Mouse (Mus musculus): ENCODE measurements around the gene 3425401B19Rik.

The 3425401B19Rik gene

GRCm38 (mm10) chr14:32685124-32685826 lies at the start of gene 3425401B19Rik:
3425401B19Rik (minus strand) TSS chr14:32685293.
- peak; percentile 21 for DNase-seq

- no peak for DNase-seq
Observed at GRCm38 (mm10) chr14:32732961-32733360, 47.9 kb upstream of the 3425401B19Rik start.

DNA sequence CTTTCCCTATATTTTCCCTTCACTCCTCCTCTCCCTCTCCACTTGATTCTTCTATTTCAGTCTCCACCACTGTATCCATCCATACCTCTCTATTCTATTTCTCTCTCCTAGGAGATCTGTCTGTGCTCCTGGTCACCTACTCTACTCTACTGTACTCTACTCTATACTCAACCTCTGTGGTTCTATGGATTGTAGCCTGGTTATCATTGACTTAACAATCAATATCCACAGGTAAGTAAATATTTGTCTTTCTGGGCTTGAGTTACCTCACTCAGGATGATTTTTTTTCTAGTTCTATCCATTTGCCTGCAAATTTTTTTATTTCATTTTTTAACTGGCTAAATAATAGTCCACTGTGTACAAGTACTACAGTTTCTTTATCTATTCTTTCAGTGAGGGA lies 41.8 kb upstream of the 3425401B19Rik start:
- DNase-seq, result no peak

GRCm38 (mm10) chr14:32721461-32721860 lies 36.4 kb upstream of the 3425401B19Rik start:
- DNase-seq, result no peak

DNA sequence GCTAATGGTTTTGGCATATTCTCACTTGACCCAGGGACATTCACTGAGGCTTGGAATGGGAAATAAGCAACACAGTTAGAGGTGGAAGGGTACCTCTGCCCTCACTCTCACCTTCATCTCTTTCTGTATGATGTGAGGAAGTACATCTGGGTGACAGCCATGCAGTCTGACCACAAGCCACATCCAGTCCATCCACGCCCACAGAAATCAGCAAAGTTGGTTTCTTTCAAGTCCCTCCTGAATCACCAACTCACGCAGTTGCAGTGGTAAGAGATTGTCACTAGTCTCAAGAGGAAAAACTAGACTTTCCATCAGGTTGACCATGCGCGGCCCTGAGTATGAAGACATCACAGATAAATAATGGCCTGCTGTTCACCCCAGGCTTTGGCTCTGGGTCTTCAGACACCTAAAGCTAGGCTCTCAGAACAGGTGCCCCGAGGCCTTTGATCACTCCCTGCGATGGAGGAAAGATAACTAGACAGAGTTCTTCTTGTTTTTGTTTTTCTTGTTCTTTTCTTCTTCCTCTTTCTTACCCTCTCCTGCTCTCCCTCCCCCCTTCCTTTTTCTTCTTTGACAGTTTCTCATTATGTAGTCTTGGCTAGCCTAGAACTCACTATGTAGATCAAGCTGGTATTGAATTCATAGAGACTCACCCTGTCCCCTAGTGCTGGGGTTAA lies 31.8 kb upstream of the 3425401B19Rik start:
- DNase-seq, result no peak

GRCm38 (mm10) chr14:32715489-32715888 lies 30.4 kb upstream of the 3425401B19Rik start:
- DNase-seq, result no peak

DNA sequence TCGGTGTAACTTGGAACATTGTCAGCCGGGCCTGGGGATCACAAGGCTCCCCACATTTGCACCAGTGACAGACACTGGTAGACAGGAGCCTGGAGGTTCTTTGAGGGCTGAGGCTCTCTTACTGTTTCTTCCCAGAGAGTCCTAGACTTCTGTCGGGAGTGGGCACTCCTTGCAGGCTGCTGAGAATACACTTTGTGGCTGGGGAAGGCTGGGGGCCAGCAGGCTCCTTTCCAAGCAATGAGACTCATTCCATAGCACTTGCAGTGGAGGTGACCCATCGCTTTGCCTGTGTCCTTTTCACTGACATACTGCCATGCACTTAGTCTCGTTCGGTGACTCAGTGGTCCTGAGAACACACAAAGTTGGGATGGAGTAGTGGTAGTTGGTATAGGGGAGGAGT lies 30.0 kb upstream of the 3425401B19Rik start:
- DNase-seq, result no peak

GRCm38 (mm10) chr14:32709861-32710260 lies 24.8 kb upstream of the 3425401B19Rik start:
- no peak for DNase-seq

DNA sequence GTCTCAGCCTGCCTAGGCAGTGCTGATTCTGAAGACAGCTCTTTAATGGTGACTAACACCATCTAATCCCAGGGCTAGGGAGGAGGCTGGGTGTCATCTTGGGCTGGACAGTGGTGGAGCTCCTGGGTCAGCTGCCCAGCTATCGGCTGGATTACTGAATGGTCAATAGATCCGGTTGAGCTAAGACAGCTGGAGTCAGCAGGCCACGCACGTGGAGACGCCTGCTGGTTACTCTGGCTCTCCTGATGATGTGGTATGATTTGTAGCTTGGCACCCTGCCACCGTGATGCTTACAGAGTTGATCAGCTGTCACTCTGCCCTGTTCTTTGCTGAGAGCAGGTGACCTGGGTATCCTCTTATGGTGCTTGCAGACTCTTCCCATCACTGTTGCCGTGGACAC lies 23.7 kb upstream of the 3425401B19Rik start:
- DNase-seq, result peak; percentile 33

- no peak for DNase-seq
Observed at GRCm38 (mm10) chr14:32707938-32708337, 22.8 kb upstream of the 3425401B19Rik start.

DNA sequence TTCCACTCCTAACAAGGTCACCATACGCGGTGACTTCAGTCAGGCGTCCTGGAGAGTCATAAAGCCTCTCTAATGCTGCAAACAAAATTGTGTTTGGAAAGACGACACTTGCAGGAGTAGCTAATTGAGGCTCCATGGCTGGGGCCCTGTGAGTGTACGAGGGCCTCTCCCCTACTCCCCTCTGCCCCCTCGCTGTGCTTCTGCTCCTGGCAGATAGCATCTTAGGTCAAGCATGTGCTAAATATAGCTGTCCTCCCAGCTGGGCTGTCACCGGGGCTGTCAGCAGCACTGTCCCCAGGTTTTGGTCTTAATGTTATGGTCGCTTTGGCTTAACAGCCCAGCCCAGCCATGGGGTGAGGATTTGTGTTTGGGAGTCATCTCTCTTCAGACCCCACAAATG lies 15.9 kb upstream of the 3425401B19Rik start:
- DNase-seq, result no peak

- no peak for DNase-seq
Observed at GRCm38 (mm10) chr14:32698556-32698955, 13.5 kb upstream of the 3425401B19Rik start.

DNA sequence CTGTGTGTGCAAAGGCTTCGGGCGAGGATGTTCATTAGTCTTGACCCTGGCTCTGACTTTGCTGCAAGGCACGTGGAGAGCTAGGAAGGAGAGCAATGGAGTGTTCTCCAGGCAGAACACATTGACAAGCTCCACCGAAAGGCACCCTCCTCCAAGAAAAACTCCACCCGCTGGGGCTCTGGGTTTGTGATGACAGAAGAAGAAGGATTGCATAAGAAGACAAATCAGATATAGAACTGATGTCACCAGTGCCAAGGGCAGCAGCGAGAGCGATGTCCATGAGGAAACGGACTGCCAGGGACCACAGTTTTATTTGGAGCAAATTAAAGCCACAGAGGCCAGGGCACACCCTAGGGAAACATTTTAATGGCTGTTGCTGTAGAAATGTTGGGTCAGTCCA lies 12.7 kb upstream of the 3425401B19Rik start:
- DNase-seq, result peak; percentile 5

DNA sequence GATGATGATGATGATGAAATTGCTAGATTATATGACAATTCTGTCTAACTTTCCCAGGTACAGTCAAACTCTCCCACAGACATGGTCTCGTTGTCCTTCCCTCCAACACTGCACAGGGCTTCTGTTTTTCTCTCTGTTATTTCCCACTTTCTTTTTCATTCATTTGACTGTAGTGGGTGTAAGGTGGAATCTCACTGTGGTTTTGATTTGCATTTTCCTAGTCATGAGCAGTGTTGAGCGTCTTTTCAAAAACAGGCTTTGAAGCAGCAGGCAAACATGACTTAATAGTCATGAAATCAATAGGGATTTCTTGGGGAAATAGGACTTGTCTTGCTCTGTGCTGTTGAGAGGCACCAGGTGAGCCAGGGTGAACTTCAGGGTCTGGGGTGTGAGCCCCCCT lies 11.3 kb upstream of the 3425401B19Rik start:
- no peak for DNase-seq

- no peak for DNase-seq
Observed at GRCm38 (mm10) chr14:32695906-32696305, 10.8 kb upstream of the 3425401B19Rik start.

GRCm38 (mm10) chr14:32684735-32685105 lies 373 bp downstream of the 3425401B19Rik start:
- DNase-seq, result no peak

- DNase-seq, result peak; percentile 9
Observed at GRCm38 (mm10) chr14:32683982-32684734, 935 bp downstream of the 3425401B19Rik start.

- peak; percentile 51 for DNase-seq
Observed at GRCm38 (mm10) chr14:32683251-32683838, 1.7 kb downstream of the 3425401B19Rik start.

DNA sequence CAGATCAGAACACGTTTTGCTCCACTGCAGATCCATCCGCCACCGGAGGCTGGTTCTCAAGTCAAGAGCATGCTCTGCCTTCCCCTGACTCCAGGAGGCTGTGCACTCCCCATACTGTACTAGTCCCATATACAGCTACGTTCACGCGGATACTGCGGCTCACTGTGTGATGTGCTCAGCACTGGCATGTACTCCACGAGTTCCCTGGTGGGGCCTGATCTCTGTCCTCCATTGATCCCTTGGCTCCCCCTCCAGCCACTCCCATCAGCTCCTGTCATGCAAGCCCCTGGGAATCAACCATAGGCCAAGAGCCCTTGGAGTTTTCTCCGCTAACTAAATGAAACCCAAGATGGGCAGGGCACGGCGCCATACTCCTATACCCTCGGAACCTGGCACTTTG lies 2.6 kb downstream of the 3425401B19Rik start:
- DNase-seq, result no peak

GRCm38 (mm10) chr14:32681603-32682002 lies 3.5 kb downstream of the 3425401B19Rik start:
- DNase-seq, result no peak

DNA sequence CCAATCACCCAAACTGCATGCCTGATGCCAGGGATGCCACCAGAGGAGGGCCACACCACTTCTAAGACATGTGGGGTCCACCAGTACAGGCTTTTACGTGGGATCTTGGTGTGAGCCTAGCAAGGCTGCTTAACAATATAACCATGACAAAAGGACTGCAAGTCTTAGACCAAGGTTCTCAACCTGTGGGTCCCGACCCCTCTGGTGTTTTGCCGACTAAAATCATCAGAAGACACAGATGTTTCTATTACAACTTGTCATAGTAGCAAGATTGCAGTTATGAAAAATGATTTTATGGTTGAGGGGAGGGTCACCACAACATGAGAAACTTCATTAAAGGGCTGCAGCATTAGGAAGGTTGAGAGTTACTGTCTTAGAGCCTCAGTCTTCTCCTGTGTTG lies 6.5 kb downstream of the 3425401B19Rik start:
- no peak for DNase-seq

- no peak for DNase-seq
Observed at GRCm38 (mm10) chr14:32673178-32673577, 11.9 kb downstream of the 3425401B19Rik start.

GRCm38 (mm10) chr14:32663099-32663498 lies 22.0 kb downstream of the 3425401B19Rik start:
- no peak for DNase-seq

Measured in lung, postnatal 10 days (tissue).